Comparison of ENCODE assay signal across 29 mouse cellular contexts in the genomic region with DNA sequence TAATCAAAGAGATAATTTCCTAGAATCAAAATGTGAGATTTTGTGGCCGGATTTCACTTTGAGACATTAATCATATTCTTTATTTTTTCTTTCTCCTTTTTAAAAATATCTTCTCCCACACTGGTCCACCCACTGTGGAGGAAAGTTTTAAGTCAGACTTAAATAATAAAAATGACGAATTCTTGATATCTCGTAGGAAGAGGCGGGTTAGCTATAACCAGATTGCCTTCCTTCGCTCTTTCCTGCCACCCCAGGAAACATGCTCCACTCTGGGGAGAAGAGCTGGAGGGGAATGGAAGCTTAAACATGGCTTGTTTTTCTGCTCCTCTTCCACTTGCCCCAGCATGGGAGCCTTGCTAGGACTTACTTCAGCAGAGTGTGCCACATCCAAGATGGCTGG.
"Had no signal": no experiment of that assay in that cellular context is flagged by ENCODE, and none has a peak within 500 bp of the region (broad histone marks: within the 10 kb centered on the region; RNA-seq: fewer than 3 reads in every experiment).

No protein-coding gene starts in this region.

- H3K9ac ChIP-seq: embryonic facial prominence, embryonic 12.5 days; embryonic facial prominence, embryonic 13.5 days; embryonic facial prominence, embryonic 15.5 days; forebrain, embryonic 12.5 days; forebrain, embryonic 13.5 days; forebrain, embryonic 15.5 days; forebrain, postnatal 0 days had no signal

- H3K27ac ChIP-seq: embryonic facial prominence, embryonic 10.5 days; embryonic facial prominence, embryonic 12.5 days; embryonic facial prominence, embryonic 13.5 days; embryonic facial prominence, embryonic 15.5 days; forebrain, embryonic 10.5 days; forebrain, embryonic 12.5 days; forebrain, embryonic 13.5 days; forebrain, embryonic 15.5 days; gastrocnemius, adult 2 months; heart, adult 2 months had no signal

- H3K36me3 ChIP-seq: embryonic facial prominence, embryonic 10.5 days; embryonic facial prominence, embryonic 12.5 days; embryonic facial prominence, embryonic 13.5 days; embryonic facial prominence, embryonic 15.5 days; forebrain, embryonic 10.5 days; forebrain, embryonic 12.5 days; forebrain, embryonic 15.5 days had no signal

- H3K4me2 ChIP-seq: embryonic facial prominence, embryonic 12.5 days; embryonic facial prominence, embryonic 13.5 days; embryonic facial prominence, embryonic 15.5 days; forebrain, embryonic 12.5 days; forebrain, embryonic 13.5 days; forebrain, embryonic 15.5 days; heart, embryonic 11.5 days had no signal

- H3K27me3 ChIP-seq: embryonic facial prominence, embryonic 12.5 days; embryonic facial prominence, embryonic 13.5 days; embryonic facial prominence, embryonic 15.5 days; forebrain, embryonic 12.5 days; forebrain, embryonic 13.5 days; forebrain, embryonic 15.5 days had no signal

- H3K4me1 ChIP-seq: embryonic facial prominence, embryonic 10.5 days; embryonic facial prominence, embryonic 12.5 days; embryonic facial prominence, embryonic 13.5 days; embryonic facial prominence, embryonic 15.5 days; forebrain, embryonic 10.5 days; forebrain, embryonic 12.5 days; forebrain, embryonic 13.5 days; forebrain, embryonic 15.5 days had no signal

- H3K9me3 ChIP-seq: embryonic facial prominence, embryonic 10.5 days; embryonic facial prominence, embryonic 12.5 days; embryonic facial prominence, embryonic 13.5 days; embryonic facial prominence, embryonic 15.5 days; forebrain, embryonic 12.5 days; forebrain, embryonic 15.5 days had no signal

- DNase-seq: cerebellum, adult 8-10 months; cerebellum, adult 9-10 months; cerebellum, adult 9-11 months; cerebellum, postnatal 10 days; cerebellum, postnatal 14 days; cerebellum, postnatal 25 days; cerebellum, postnatal 36 days; embryo, embryonic 11 days; forebrain, postnatal 0 days; gastrocnemius, adult 2 months; gastrocnemius, postnatal 10 days; gastrocnemius, postnatal 14 days; gastrocnemius, postnatal 25 days; gastrocnemius, postnatal 36 days; heart, adult 11 months; heart, adult 18-20 months; heart, adult 2 months had no signal

- ATAC-seq: forebrain, embryonic 13.5 days; forebrain, embryonic 14.5 days; forebrain, embryonic 15.5 days; forebrain, embryonic 16.5 days; forebrain, postnatal 0 days had no signal

- H3K4me3 ChIP-seq: embryonic facial prominence, embryonic 10.5 days; embryonic facial prominence, embryonic 12.5 days; embryonic facial prominence, embryonic 13.5 days; embryonic facial prominence, embryonic 15.5 days; erythroblast, embryonic 14.5 days; forebrain, embryonic 10.5 days; forebrain, embryonic 12.5 days; forebrain, embryonic 13.5 days; forebrain, embryonic 15.5 days; gastrocnemius, adult 2 months; heart, adult 2 months had no signal
